Mouse (Mus musculus): ENCODE measurements around the gene Furin.

DNA sequence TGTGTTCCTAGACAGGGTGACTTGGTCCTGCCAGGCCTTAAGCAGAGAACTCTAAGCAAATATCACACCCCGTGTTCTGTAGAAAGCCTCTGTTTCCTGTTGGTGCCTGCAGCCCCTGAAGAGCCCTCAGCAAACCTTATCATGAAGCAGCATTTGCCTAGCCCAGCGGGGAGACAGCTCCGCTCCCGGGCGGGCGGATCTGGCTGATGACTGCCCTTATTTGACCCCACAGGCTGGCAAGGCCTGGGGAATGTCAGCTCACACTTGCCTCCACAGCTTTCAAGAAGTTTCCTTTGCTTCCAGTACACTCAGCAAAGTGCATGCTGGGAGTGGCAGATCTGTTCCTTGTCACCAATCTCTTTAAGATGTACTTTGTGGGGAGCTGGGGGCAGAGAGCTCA is 40.3 kb upstream of the Furin start:
- no peak for TF ChIP-seq CTCF (IDR thresholded peaks at IDR 0.05; ENCODE audit: low read depth, low read length)
- TF ChIP-seq GATA2 (IDR thresholded peaks at IDR 0.05; ENCODE audit: borderline replicate concordance, low read depth, low read length): no peak
- TF ChIP-seq TAL1 (conservative IDR thresholded peaks at IDR 0.05; ENCODE audit: low read depth, low read length): no peak
